Mouse (Mus musculus) spleen, adult 2 months (tissue): ENCODE results near the gene Maml2. TPM values are rescaled to one million over a fixed set of nuclear protein-coding genes. Genes with fewer than 3 reads are reported as not detected.

Experiments
- DNase-seq, 2 experiments: peaks; one replicate each; pipeline versions ENCODE4 v3.0.0 to v3.0.0-alpha.2; 2012 to 2021; ENCODE audit warnings: low spot score in 2 of 2, low read depth in 1 of 2
- H3K27ac ChIP-seq: fragments of 200-500 bp; 2 replicates; pipeline ENCODE4 v1.5.1; 2012; ENCODE audit warnings: low read length, inconsistent platforms; ENCODE audit not compliant: insufficient read depth
- H3K27me3 ChIP-seq: fragments of 200-500 bp; 2 replicates; pipeline ENCODE4 v1.6.1; 2012; ENCODE audit warnings: mild to moderate bottlenecking, moderate library complexity, low read length, inconsistent platforms; ENCODE audit not compliant: control insufficient read depth, insufficient read depth
- H3K36me3 ChIP-seq: fragments of 200-500 bp; 2 replicates; pipeline ENCODE4 v1.6.1; 2012; ENCODE audit warnings: mild to moderate bottlenecking, low read length, inconsistent platforms; ENCODE audit not compliant: control insufficient read depth, insufficient read depth
- H3K4me1 ChIP-seq: fragments of 200-500 bp; 2 replicates; pipeline ENCODE4 v1.6.1; 2011; ENCODE audit warnings: inconsistent platforms; ENCODE audit not compliant: control insufficient read depth, insufficient read depth, insufficient read length
- H3K4me3 ChIP-seq: fragments of 200-500 bp; 2 replicates; pipeline ENCODE4 v1.5.1; 2011; ENCODE audit warnings: mild to moderate bottlenecking, inconsistent platforms; ENCODE audit not compliant: insufficient read depth, insufficient read length; ENCODE audit errors: extremely low read depth
- CTCF ChIP-seq: fragments of 200-500 bp; IDR thresholded peaks from 2 replicates; pipeline ENCODE4 v1.5.1; 2011; ENCODE audit warnings: mild to moderate bottlenecking, inconsistent platforms; ENCODE audit not compliant: insufficient read depth, insufficient read length, insufficient replicate concordance; ENCODE audit errors: extremely low read depth
- POLR2A ChIP-seq: fragments of 200-500 bp; IDR thresholded peaks from 2 replicates; pipeline ENCODE4 v1.6.1; 2011; ENCODE audit warnings: low read depth, low read length, inconsistent platforms
- WGBS: fragments of 180-500 bp; shearing (Covaris S2); methylation state at CpG from one replicate; pipeline ENCODE4 v1.1.7; 2018; 5-methylcytosine and 5-hydroxymethylcytosine counted together
- polyA plus RNA-seq: library from polyadenylated mRNA; depleted of rRNA; stranded (reverse); fragments of >200 nt; gene quantifications from 2 replicates; pipeline ENCODE4 v1.2.3, GENCODE M21; 2012; rRNA removed

The Maml2 gene
- polyA plus RNA-seq, 1 experiment = 9.4 TPM

GRCm38 (mm10) chr9:13752543-13752942 is 454.8 kb downstream of the Maml2 start:
- no peak for DNase-seq
- TF ChIP-seq CTCF (no peak), POLR2A (no peak)
- H3K27ac ChIP-seq = no peak overlapping the region

More at GRCm38 (mm10) chr9:13752543-13752942, 454.8 kb downstream of the Maml2 start:
- no peaks in the 10 kb centered on the region for H3K4me1 ChIP-seq
- 70% methylated on average over 4 of the region's 4 CpGs for WGBS
- H3K36me3 ChIP-seq = no peaks in the 10 kb centered on the region
- H3K4me3 ChIP-seq = no peak overlapping the region
- no peaks in the 10 kb centered on the region for H3K27me3 ChIP-seq

Other genes starting within 250 kb of the Maml2 start
- gene Jrkl, start 52.1 kb upstream of the Maml2 start, polyA plus RNA-seq = 0.22 and 0.30 TPM in 2 replicates
- 6.5 and 8.3 TPM in 2 replicates for gene Ccdc82, start 51.0 kb upstream of the Maml2 start, polyA plus RNA-seq
- gene Gm17571, start 148.8 kb downstream of the Maml2 start, polyA plus RNA-seq = not detected in 2 replicates